Mouse (Mus musculus) MEL (cell line): ENCODE measurements around the gene Galntl5.
"Not testable (repeated sequence)": the region's sequence is repeated elsewhere in the genome, so short reads cannot be mapped to it uniquely, and the experiment has no call there.

Experiments
- CTCF ChIP-seq, 3 experiments: IDR thresholded peaks in 2 of 3; conservative IDR thresholded peaks in 1 of 3; 2 replicates each; pipeline ENCODE4 v1.5.1; 2011 to 2012; ENCODE audit warnings: low read length in 3 of 3, low read depth in 2 of 3, mild to moderate bottlenecking in 2 of 3, improper control_type of control experiment in 1 of 3, inconsistent platforms in 1 of 3, mixed read lengths in 1 of 3, moderate library complexity in 1 of 3; ENCODE audit not compliant: control insufficient read depth in 1 of 3, insufficient read depth in 1 of 3, poor library complexity in 1 of 3, severe bottlenecking in 1 of 3
- RAD21 ChIP-seq: IDR thresholded peaks from 2 replicates; pipeline ENCODE4 v1.6.1; 2011; ENCODE audit warnings: mild to moderate bottlenecking, low read depth, low read length, improper control_type of control experiment

GRCm38 (mm10) chr5:25224377-25224776 lies 43.1 kb downstream of the Galntl5 start:
- not testable (repeated sequence) for TF ChIP-seq CTCF (IDR thresholded peaks at IDR 0.05 in 2 of 3, conservative IDR thresholded peaks at IDR 0.05 in 1 of 3; ENCODE audit: control insufficient read depth in 1 of 3, insufficient read depth in 1 of 3, low read depth in 2 of 3, low read length in 3 of 3, poor library complexity in 1 of 3, severe bottlenecking in 1 of 3); RAD21
